Mouse (Mus musculus) liver, postnatal 0 days (tissue): ENCODE data around the gene Begain.

ENCODE experiments used
- CTCF ChIP-seq: sonication (generic); IDR thresholded peaks from 2 replicates; pipeline ENCODE4 v1.5.1; 2016; ENCODE audit warnings: antibody characterized with exemption, low read depth
- EP300 ChIP-seq: IDR thresholded peaks from 2 replicates; pipeline ENCODE4 v1.6.1; 2016; ENCODE audit warnings: antibody characterized with exemption, low read depth, mild to moderate bottlenecking

GRCm38 (mm10) chr12:108984471-108984870 lies 83.5 kb downstream of the Begain start:
- TF ChIP-seq EP300: no peak
- no peak for TF ChIP-seq CTCF
